Mouse (Mus musculus): ENCODE data around the gene Pknox1. TPM values are rescaled to one million over a fixed set of nuclear protein-coding genes. Genes with fewer than 3 reads are reported as not detected.

Gene Pknox1
- polyA plus RNA-seq, 1 experiment, result 26.8 TPM

DNA sequence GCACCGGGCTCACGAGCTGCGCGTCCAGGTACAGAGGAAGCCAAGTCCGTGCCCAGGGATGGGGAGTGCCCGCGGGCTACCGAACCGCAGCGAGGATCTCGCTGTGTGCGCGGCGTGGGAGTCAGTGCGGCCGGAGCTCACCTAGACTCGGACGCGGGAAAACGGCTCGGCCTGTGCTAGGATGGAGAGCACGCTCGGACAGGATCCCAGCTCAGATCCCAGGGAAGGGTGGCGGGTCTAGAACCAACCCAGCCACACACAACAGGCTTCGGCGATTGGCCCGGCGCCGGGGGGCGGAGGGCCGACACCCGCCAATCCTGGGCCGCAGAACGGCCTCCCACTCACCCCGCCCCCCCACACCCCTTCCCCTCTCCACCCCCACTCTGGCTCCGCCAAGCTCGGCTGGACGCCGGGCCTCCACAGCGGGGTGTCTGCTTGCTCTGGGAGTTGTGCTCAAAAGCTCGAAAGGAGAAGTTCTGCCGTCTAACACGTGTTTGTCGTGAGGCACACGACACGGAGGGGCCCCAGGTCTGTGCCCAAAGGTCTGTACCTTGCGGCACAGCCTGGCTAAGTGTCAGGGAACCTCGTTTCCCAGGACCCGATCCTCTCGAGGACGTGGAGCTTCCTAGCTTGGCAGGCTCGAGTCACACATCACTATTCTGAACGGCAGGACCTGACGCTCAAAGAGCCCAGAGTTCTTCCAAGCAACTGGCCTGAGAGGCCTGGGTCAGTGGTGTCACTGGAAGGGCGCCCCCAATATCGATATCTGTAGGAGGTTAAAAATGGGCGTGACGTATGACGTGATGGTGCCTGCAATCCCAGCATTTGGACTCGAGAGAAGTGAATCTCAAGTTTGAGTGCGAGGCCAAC, 72.6 kb downstream of the Pknox1 start, which contains the start of gene Cbs:
Gene Cbs (minus strand): TSS at position 297 of the 870 bp plus-strand sequence.
- H3K4me3 ChIP-seq (replicated peaks; ENCODE audit: extremely low read depth, low read depth, low read length), result peak within 1 kb of the TSS; percentile 58
- no peak for TF ChIP-seq CTCF (IDR thresholded peaks at IDR 0.05; ENCODE audit: insufficient read depth, low read length)
- TF ChIP-seq POLR2A (IDR thresholded peaks at IDR 0.05; ENCODE audit: borderline replicate concordance, extremely low read depth, low read depth, low read length), result peak; percentile 62; the same call in 1 of the 2 replicates
- 4% methylated on average over 57 of the region's 61 CpGs for WGBS
- H3K4me1 ChIP-seq (ENCODE audit: control insufficient read depth, insufficient read depth, low read length), result peaks cover 4% of the 10 kb centered on the region
- peak; percentile 73 for DNase-seq

DNA sequence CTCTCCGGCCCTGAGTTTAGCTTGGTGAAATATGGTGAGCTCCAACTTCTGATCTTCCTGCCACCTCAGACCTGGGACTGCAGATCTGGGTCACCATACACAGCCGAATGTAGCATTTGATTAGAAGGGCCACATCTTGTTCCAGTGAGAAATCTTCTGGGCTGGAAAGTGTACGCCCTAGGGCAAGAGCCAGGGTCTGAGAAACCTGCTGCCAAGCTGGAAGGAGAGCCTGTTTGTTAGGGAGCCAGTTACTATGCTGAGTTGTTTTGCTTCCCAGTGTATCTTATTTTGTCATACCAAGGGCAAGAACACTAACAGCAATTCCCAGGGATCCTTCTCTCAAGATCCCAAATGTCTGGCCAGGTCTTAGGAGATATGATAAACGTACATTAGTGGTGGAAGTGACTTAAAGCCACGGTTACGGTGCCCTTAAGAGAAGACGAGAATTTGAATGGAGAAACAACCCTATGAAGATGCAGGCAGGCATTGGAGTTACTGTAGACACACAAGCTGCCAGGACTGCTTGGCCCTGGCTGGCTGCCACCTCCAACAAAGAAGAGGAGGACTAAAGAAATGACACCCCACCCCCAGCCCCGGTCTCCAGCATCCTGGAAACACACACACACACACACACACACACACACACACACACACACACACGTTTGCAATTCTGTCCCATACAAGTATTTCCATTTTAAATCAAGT, 73.5 kb downstream of the Pknox1 start:
- TF ChIP-seq CTCF (IDR thresholded peaks at IDR 0.05; ENCODE audit: insufficient read depth, low read length), result no peak
- no peak for TF ChIP-seq POLR2A (IDR thresholded peaks at IDR 0.05; ENCODE audit: borderline replicate concordance, extremely low read depth, low read depth, low read length)
- Histone ChIP-seq H3K4me1 (ENCODE audit: control insufficient read depth, insufficient read depth, low read length) (peaks cover 4% of the 10 kb centered on the region), H3K4me3 (replicated peaks; ENCODE audit: extremely low read depth, low read depth, low read length) (no peak overlapping the region)
- DNase-seq, result no peak
- WGBS, result 40% methylated on average over 9 of the region's 9 CpGs

DNA sequence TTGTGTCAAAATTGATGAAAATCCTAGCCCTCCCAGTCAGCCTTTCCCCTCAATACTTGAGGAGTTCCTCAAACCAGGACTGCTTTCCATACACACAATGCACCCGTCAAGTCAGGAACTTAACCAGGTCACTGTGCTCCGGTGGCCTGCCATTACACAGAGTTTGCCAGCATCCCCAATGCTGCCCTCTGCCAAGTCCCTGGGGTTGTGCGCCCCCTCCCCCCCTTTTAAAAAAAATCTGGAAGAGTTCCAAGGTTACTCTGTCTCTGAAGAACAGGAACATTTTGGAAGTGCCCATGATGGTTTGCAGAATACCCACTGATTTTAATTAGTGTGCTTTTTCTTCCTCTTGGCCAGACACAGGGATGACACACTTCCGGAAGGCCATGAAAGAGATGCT, 75.1 kb downstream of the Pknox1 start:
- 52% methylated on average over 4 of the region's 4 CpGs for WGBS
- Histone ChIP-seq H3K4me1 (ENCODE audit: control insufficient read depth, insufficient read depth, low read length) (peaks cover 4% of the 10 kb centered on the region), H3K4me3 (replicated peaks; ENCODE audit: extremely low read depth, low read depth, low read length) (no peak overlapping the region)
- DNase-seq, result no peak
- TF ChIP-seq CTCF (IDR thresholded peaks at IDR 0.05; ENCODE audit: insufficient read depth, low read length) (no peak), POLR2A (IDR thresholded peaks at IDR 0.05; ENCODE audit: borderline replicate concordance, extremely low read depth, low read depth, low read length) (no peak)

DNA sequence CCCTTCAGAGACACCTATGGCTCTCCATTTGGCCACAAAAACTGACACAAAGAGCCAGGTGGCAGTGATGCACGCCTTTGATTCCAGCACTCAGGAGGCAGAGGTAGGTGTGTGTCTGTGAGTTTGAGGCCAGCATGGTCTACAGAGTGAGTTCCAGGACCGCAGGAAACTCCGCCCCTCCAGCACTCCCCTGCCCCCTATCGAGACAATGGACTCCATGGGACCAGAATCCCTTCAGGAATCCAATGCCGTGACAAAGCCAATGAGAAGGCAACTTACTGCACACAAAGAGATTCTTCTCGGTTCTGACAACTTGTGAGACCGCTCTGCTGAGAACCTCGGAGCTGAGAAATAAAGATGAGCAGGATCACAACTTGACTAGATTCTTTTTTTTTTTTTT, 77.8 kb downstream of the Pknox1 start:
- DNase-seq, result no peak
- H3K4me1 ChIP-seq (ENCODE audit: control insufficient read depth, insufficient read depth, low read length), result no peaks in the 10 kb centered on the region
- TF ChIP-seq POLR2A (IDR thresholded peaks at IDR 0.05; ENCODE audit: borderline replicate concordance, extremely low read depth, low read depth, low read length) (no peak), CTCF (IDR thresholded peaks at IDR 0.05; ENCODE audit: insufficient read depth, low read length) (no peak)
- no peak overlapping the region for H3K4me3 ChIP-seq (replicated peaks; ENCODE audit: extremely low read depth, low read depth, low read length)
- 49% methylated on average over 8 of the region's 8 CpGs for WGBS

DNA sequence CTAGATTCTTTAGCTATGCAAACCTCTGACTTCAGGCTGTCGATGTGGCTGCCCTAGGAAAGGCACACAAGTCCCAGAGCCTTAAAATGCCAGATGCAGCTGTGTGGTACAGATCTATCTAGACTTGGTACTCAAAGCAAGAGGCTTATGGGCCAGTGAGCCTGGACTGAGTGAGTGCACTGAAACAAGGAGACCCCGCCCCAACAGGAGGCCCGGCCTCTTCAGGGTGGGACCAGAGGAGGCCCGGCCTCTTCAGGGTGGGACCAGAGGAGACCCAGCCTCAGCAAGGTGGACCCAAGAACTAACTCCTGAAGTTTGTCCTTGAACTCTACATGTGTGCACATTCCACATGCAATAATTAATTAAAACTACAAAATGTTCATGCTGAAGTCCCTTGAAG, 78.4 kb downstream of the Pknox1 start:
- TF ChIP-seq POLR2A (IDR thresholded peaks at IDR 0.05; ENCODE audit: borderline replicate concordance, extremely low read depth, low read depth, low read length) (no peak), CTCF (IDR thresholded peaks at IDR 0.05; ENCODE audit: insufficient read depth, low read length) (no peak)

DNA sequence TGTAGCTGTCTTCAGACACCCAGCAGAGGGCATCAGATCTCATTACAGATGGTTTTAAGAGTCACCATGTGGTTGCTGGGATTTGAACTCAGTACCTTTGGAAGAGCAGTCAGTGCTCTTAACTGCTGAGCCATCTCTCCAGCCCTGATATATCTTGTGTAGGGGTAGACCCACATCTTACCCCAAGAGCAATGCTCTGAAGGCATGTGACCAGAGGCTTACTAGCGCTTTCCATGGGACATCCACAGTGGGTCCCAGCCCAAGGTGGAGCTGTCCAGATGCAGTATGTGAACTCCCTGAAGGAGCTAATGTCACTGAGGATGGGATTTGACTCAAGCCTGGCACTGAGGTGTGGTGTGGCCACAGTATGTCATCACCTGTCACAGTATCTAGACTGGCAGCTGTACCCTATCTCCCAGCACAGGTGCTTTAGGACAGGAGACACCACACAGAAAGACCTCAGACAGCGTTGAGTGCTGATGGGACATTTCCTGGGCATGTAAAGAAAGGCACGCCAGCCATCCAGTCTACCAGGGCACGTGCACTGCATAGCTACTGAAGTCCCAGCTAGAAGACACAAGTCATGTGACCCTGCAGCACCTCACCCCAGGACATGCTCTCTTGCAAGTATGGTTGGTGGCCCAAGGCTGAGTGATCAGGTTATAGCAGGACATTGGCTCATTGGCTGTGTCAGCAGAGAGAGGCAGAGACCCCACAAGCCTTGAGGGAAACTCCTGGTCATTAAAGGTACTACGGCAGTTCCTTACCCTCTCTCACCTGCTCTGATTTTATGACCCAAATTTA, 81.9 kb downstream of the Pknox1 start:
- no peak overlapping the region for H3K4me3 ChIP-seq (replicated peaks; ENCODE audit: extremely low read depth, low read depth, low read length)
- TF ChIP-seq POLR2A (IDR thresholded peaks at IDR 0.05; ENCODE audit: borderline replicate concordance, extremely low read depth, low read depth, low read length) (no peak), CTCF (IDR thresholded peaks at IDR 0.05; ENCODE audit: insufficient read depth, low read length) (no peak)
- 94% methylated on average over 5 of the region's 5 CpGs for WGBS
- DNase-seq, result no peak
- H3K4me1 ChIP-seq (ENCODE audit: control insufficient read depth, insufficient read depth, low read length), result no peaks in the 10 kb centered on the region

More for the DNA sequence above, 78.4 kb downstream of the Pknox1 start:
- Histone ChIP-seq H3K4me3 (replicated peaks; ENCODE audit: extremely low read depth, low read depth, low read length) (no peak overlapping the region), H3K4me1 (ENCODE audit: control insufficient read depth, insufficient read depth, low read length) (no peaks in the 10 kb centered on the region)
- 69% methylated on average over 4 of the region's 4 CpGs for WGBS
- DNase-seq, result no peak

DNA sequence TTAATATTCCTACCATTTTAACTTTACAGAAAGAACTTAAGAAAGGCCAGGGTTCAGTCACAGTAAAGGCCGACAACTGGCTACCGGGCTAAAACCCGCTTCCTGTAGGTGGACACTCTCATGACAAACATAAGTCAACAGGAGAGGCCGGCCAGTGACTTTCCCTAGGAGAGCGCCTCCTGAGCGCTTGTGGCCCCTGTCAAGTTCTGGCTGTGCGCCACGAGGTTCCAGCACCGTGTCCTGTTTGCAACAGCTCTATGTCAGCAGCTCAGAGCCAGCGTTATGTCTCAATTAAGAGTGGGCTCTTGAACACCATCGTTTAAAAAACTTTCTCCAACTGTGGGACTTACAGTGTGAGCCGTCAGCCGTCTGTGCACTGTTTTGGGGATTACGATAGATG, 87.6 kb downstream of the Pknox1 start:
- WGBS, result 71% methylated on average over 14 of the region's 14 CpGs
- Histone ChIP-seq H3K4me3 (replicated peaks; ENCODE audit: extremely low read depth, low read depth, low read length) (no peak overlapping the region), H3K4me1 (ENCODE audit: control insufficient read depth, insufficient read depth, low read length) (peaks cover 1% of the 10 kb centered on the region; the same call in 1 of the 2 replicates)
- TF ChIP-seq CTCF (IDR thresholded peaks at IDR 0.05; ENCODE audit: insufficient read depth, low read length), result no peak
- no peak for TF ChIP-seq POLR2A (IDR thresholded peaks at IDR 0.05; ENCODE audit: borderline replicate concordance, extremely low read depth, low read depth, low read length)
- no peak for DNase-seq

DNA sequence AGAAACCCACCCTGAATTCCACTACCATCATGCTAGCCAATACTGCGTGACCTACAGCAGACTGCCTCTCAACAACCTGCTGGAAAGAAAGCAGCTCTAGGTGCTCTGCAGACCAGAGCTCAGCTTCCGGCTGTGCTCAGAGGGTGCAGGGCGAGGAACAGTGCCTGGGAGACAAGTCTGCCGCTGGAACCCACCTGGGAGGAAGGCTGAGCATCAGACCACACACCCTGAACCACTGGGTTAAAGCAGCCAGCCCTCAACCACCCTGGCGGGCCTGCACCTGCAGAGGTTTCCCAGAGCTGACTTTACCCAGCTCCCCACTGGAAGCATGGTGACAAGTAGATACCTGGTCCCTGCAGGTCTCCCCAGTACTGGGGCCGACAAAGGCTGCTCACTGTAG, 88.7 kb downstream of the Pknox1 start:
- TF ChIP-seq CTCF (IDR thresholded peaks at IDR 0.05; ENCODE audit: insufficient read depth, low read length), result no peak
- no peak for TF ChIP-seq POLR2A (IDR thresholded peaks at IDR 0.05; ENCODE audit: borderline replicate concordance, extremely low read depth, low read depth, low read length)
- WGBS, result 76% methylated on average over 6 of the region's 6 CpGs
- no peak overlapping the region for H3K4me3 ChIP-seq (replicated peaks; ENCODE audit: extremely low read depth, low read depth, low read length)
- no peak for DNase-seq
- H3K4me1 ChIP-seq (ENCODE audit: control insufficient read depth, insufficient read depth, low read length), result peaks cover 8% of the 10 kb centered on the region; the same call in 1 of the 2 replicates

DNA sequence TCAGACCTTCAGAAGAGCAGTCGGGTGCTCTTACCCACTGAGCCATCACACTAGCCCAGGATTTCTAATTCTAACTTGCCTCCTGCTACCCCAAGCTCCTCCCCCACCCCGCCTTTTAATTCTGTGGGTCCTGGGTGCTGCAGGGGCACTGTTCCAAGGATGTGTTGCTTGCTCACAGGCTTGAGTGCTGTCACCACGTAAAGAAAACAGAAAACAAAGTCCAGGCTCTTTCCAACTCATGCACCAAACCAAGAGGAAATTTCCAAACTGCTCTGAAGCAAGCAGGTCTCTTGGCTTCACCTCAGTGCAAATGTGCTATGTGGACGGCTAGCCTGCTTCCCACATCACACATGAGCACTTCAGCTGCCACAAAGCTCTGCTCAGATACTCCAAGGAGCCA, 90.8 kb downstream of the Pknox1 start:
- Histone ChIP-seq H3K4me3 (replicated peaks; ENCODE audit: extremely low read depth, low read depth, low read length) (no peak overlapping the region), H3K4me1 (ENCODE audit: control insufficient read depth, insufficient read depth, low read length) (peaks cover 11% of the 10 kb centered on the region; the same call in 1 of the 2 replicates)
- no peak for DNase-seq
- no peak for TF ChIP-seq POLR2A (IDR thresholded peaks at IDR 0.05; ENCODE audit: borderline replicate concordance, extremely low read depth, low read depth, low read length)
- 52% methylated on average over 4 of the region's 4 CpGs for WGBS
